Mouse (Mus musculus) midbrain, embryonic 16.5 days (tissue): ENCODE results near the gene Clpb. TPM values are rescaled to one million over a fixed set of nuclear protein-coding genes. Genes with fewer than 3 reads are reported as not detected.
A peak's percentile ranks its signal among the peaks of the same experiment; 100 is the strongest.

Experiments used
- ATAC-seq: fragments of 200-750 bp; cut with Nextera tagmentation; 2 replicates; pipeline ENCODE4 v1.8.0; 2017; ENCODE audit warnings: moderate TSS enrichment
- H3K27ac ChIP-seq: fragments of 300-500 bp; sonication (generic); 2 replicates; pipeline ENCODE4 v1.5.1; 2014; ENCODE audit warnings: mild to moderate bottlenecking, low read length, mixed read lengths
- H3K27me3 ChIP-seq: fragments of 300-500 bp; sonication (generic); 2 replicates; pipeline ENCODE4 v1.6.1; 2014; ENCODE audit warnings: low read depth, low read length, mixed read lengths; ENCODE audit not compliant: control insufficient read depth, insufficient read depth
- H3K36me3 ChIP-seq: fragments of 300-500 bp; sonication (generic); 2 replicates; pipeline ENCODE4 v1.6.1; 2014; ENCODE audit warnings: mild to moderate bottlenecking, low read length, moderate library complexity, mixed read lengths; ENCODE audit not compliant: control insufficient read depth, insufficient read depth
- H3K4me1 ChIP-seq: fragments of 300-500 bp; sonication (generic); 2 replicates; pipeline ENCODE4 v1.6.1; 2014; ENCODE audit warnings: mild to moderate bottlenecking, low read length, mixed read lengths; ENCODE audit not compliant: control insufficient read depth, insufficient read depth
- H3K4me2 ChIP-seq: fragments of 300-500 bp; sonication (generic); 2 replicates; pipeline ENCODE4 v1.6.1; 2014; ENCODE audit warnings: mild to moderate bottlenecking, low read length, mixed read lengths
- H3K4me3 ChIP-seq: fragments of 300-500 bp; sonication (generic); 2 replicates; pipeline ENCODE4 v1.5.1; 2014; ENCODE audit warnings: low read depth, mild to moderate bottlenecking, low read length, moderate library complexity, mixed read lengths
- H3K9ac ChIP-seq: fragments of 300-500 bp; sonication (generic); 2 replicates; pipeline ENCODE4 v1.6.1; 2014; ENCODE audit warnings: low read depth, low read length, mixed read lengths
- H3K9me3 ChIP-seq: fragments of 300-500 bp; sonication (generic); replicated peaks from 2 replicates; pipeline ENCODE4 v1.6.1; 2014; ENCODE audit warnings: mild to moderate bottlenecking, low read length, mixed read lengths; ENCODE audit not compliant: control insufficient read depth, poor library complexity, severe bottlenecking
- WGBS: fragments of 180-500 bp; shearing (Covaris S2); extraction: QIAGEN DNeasy Blood & Tissue Kit; methylation state at CpG from one replicate; pipeline ENCODE4 v1.1.7; 2014; 5-methylcytosine and 5-hydroxymethylcytosine counted together
- polyA plus RNA-seq: library from polyadenylated mRNA; unstranded; fragments of >200 nt; fragmentation: Nextera tagmentation; extraction: Ambion mirVana; gene quantifications from 2 replicates; pipeline ENCODE4 v1.2.1, GENCODE M21; 2015

Gene Clpb
- polyA plus RNA-seq, 1 experiment from 2014 or later = 43.0 TPM

DNA sequence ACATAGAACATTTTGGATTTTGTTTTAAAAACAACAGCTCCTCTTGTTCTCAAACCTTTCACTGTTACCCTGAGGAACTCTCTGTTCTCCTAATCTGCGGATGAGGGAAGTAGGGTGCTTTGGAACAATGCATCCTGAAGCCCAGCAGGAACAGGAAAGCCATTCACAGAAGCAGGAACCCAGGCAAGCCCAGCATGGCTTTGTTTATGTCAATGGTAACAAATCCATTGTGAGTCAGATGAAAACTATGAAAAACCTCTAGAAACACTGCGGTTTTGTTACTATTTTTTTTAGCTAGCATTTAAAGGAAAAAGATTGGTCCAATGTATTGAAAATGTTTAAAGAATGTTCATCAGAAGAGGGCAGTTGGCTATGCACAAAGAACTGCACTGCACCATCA is 35.0 kb upstream of the Clpb start:
- ATAC-seq = no peak
- WGBS = 53% methylated on average over 2 of the region's 2 CpGs

GRCm38 (mm10) chr7:101633629-101634177 is 29.7 kb upstream of the Clpb start:
- Histone ChIP-seq H3K9me3 (no peaks in the 10 kb centered on the region), H3K4me3 (no peak overlapping the region), H3K27me3 (no peaks in the 10 kb centered on the region), H3K27ac (no peak overlapping the region), H3K9ac (no peak overlapping the region), H3K4me1 (no peaks in the 10 kb centered on the region), H3K36me3 (no peaks in the 10 kb centered on the region), H3K4me2 (no peak overlapping the region)
- ATAC-seq = 0 out of 2 replicates have a peak, but pooled peaks have one; percentile 39
- WGBS = 73% methylated on average over 8 of the region's 8 CpGs

More for the DNA sequence above, 35.0 kb upstream of the Clpb start:
- H3K4me3 ChIP-seq = no peak overlapping the region
- H3K27me3 ChIP-seq = no peaks in the 10 kb centered on the region
- H3K9ac ChIP-seq = no peak overlapping the region
- no peaks in the 10 kb centered on the region for H3K36me3 ChIP-seq
- H3K9me3 ChIP-seq = no peaks in the 10 kb centered on the region
- no peak overlapping the region for H3K27ac ChIP-seq
- H3K4me1 ChIP-seq = no peaks in the 10 kb centered on the region
- no peak overlapping the region for H3K4me2 ChIP-seq

DNA sequence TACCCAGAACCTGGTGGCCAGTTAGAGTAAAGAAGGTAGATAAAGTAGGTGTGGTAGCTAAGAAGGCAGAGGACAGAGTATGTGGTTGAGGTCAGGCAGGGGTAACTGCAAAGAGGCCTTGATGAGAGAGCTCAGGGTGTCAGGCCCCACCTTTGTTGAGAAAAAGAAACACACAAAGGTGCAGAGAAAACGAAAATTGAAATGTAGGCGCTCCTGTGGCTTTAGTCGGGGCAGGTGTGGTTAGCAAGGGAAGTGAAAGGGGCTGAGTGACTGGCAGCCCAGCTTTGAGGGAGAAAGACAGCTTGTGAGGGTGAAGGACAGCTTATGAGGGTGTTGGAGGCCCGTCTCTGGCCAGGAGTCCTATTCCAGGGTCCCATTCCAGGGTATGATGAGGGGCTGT is 28.9 kb upstream of the Clpb start:
- Histone ChIP-seq H3K4me2 (no peak overlapping the region), H3K4me3 (no peak overlapping the region), H3K36me3 (no peaks in the 10 kb centered on the region), H3K9me3 (no peaks in the 10 kb centered on the region), H3K27ac (no peak overlapping the region), H3K9ac (no peak overlapping the region), H3K27me3 (no peaks in the 10 kb centered on the region), H3K4me1 (no peaks in the 10 kb centered on the region)
- 80% methylated on average over 4 of the region's 4 CpGs for WGBS
- no peak for ATAC-seq

DNA sequence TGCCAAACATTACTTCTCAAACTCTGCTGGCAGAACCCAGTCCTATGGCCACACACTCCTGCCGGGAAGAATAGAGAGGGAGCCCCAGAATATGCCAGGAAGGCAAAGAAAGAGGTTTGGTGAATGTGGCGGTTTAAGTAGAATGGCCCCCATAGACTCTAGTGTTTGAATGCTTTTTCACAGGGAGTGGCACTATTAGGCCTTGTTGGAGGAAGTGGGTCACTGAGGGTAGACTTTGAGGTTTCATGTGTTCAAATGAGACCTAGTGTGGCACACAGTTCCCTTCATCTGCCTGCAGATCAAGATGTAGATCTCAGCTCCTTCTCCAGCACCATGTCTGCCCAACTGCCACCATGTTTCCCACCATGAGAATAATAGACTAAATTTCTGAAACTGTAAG is 27.4 kb upstream of the Clpb start:
- no peak for ATAC-seq
- no peak overlapping the region for H3K4me3 ChIP-seq
- no peaks in the 10 kb centered on the region for H3K36me3 ChIP-seq
- no peaks in the 10 kb centered on the region for H3K4me1 ChIP-seq
- H3K9ac ChIP-seq = no peak overlapping the region
- no peaks in the 10 kb centered on the region for H3K27me3 ChIP-seq
- no peaks in the 10 kb centered on the region for H3K9me3 ChIP-seq
- WGBS = 84% methylated on average over 2 of the region's 2 CpGs
- no peak overlapping the region for H3K27ac ChIP-seq
- no peak overlapping the region for H3K4me2 ChIP-seq

GRCm38 (mm10) chr7:101643879-101644278 is 19.6 kb upstream of the Clpb start:
- Histone ChIP-seq H3K4me2 (no peak overlapping the region), H3K4me1 (no peaks in the 10 kb centered on the region), H3K27me3 (no peaks in the 10 kb centered on the region), H3K36me3 (no peaks in the 10 kb centered on the region), H3K9ac (no peak overlapping the region), H3K4me3 (no peak overlapping the region), H3K9me3 (no peaks in the 10 kb centered on the region), H3K27ac (no peak overlapping the region)
- 82% methylated on average over 3 of the region's 3 CpGs for WGBS
- no peak for ATAC-seq

GRCm38 (mm10) chr7:101649729-101650128 is 13.7 kb upstream of the Clpb start:
- H3K36me3 ChIP-seq = no peaks in the 10 kb centered on the region
- no peak for ATAC-seq
- H3K4me3 ChIP-seq = no peak overlapping the region
- no peak overlapping the region for H3K9ac ChIP-seq
- H3K9me3 ChIP-seq = no peaks in the 10 kb centered on the region
- WGBS = 75% methylated on average over 9 of the region's 9 CpGs
- peaks cover 3% of the 10 kb centered on the region; the same call in 1 of the 2 replicates for H3K4me1 ChIP-seq
- no peak overlapping the region for H3K4me2 ChIP-seq
- no peak overlapping the region for H3K27ac ChIP-seq
- no peaks in the 10 kb centered on the region for H3K27me3 ChIP-seq

DNA sequence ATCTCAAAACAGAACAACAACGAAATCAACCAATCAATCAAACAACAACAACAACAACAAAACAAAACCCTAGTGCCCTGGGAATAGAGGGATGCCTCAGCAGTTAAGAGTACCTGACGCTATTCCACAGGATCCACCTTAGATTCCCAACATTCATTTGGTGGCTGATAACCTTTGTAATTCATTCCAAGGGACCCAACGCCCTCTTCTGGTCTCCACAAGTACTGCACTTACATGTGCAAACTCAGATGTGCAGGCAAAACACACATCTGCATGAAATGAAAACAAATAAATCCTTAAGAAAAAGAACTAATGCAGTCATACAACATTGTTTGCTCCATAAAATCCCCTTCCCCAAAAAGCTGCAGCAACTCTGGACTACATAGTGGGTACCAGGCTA is 12.9 kb upstream of the Clpb start:
- ATAC-seq = no peak
- Histone ChIP-seq H3K27ac (no peak overlapping the region), H3K27me3 (no peaks in the 10 kb centered on the region), H3K4me1 (peaks cover 3% of the 10 kb centered on the region; the same call in 1 of the 2 replicates), H3K4me2 (no peak overlapping the region), H3K36me3 (no peaks in the 10 kb centered on the region), H3K9me3 (no peaks in the 10 kb centered on the region), H3K4me3 (no peak overlapping the region), H3K9ac (no peak overlapping the region)
- WGBS = 38% methylated on average over 3 of the region's 3 CpGs

DNA sequence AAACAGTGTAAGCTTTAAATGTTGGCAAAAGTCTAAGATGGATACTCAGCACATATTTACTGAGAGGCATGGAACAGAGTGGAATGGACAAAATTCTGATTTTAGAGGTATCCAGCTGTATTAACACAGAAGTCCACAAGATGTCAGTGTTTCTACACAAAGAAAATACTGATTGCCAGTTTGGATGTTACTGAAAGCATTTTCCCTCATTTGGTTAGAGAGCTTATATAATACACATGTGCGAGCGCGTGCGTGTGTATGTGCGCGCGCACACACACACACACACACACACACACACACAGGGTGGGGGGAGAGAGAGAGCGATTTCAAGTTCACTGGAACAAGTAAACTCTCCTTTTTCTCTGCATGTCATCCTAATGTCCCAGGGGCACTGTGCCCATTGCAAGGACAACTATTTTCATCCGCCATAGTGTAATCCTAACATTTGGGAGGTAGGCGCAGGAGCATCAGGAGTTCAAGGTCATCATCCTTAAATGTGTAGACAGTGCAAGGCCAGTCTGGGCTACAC is 9.7 kb upstream of the Clpb start:
- Histone ChIP-seq H3K9me3 (no peaks in the 10 kb centered on the region), H3K4me2 (peak overlapping the region; percentile 44), H3K4me3 (peak overlapping the region; percentile 20; the same call in 1 of the 2 replicates), H3K4me1 (peaks cover 3% of the 10 kb centered on the region; the same call in 1 of the 2 replicates), H3K27ac (no peak overlapping the region), H3K36me3 (no peaks in the 10 kb centered on the region), H3K27me3 (0 out of 2 replicates have a peak, but pooled peaks cover 2% of the 10 kb centered on the region), H3K9ac (no peak overlapping the region)
- ATAC-seq = peak; percentile 80
- 38% methylated on average over 10 of the region's 10 CpGs for WGBS

- H3K4me2 ChIP-seq = no peak overlapping the region
- no peak for ATAC-seq
- H3K27ac ChIP-seq = no peak overlapping the region
- H3K4me3 ChIP-seq = no peak overlapping the region
- H3K36me3 ChIP-seq = no peaks in the 10 kb centered on the region
- 68% methylated on average over 4 of the region's 4 CpGs for WGBS
- H3K9me3 ChIP-seq = no peaks in the 10 kb centered on the region
- H3K9ac ChIP-seq = no peak overlapping the region
- 0 out of 2 replicates have a peak, but pooled peaks cover 2% of the 10 kb centered on the region for H3K27me3 ChIP-seq
- peaks cover 3% of the 10 kb centered on the region; the same call in 1 of the 2 replicates for H3K4me1 ChIP-seq
Measured at GRCm38 (mm10) chr7:101654936-101655335, 8.5 kb upstream of the Clpb start.
